Mouse (Mus musculus) lung, postnatal 4 days (tissue): ENCODE data around the gene Aspdh.

Experiments used
- DNase-seq, 2 experiments: peaks; one replicate each; pipeline ENCODE4 v3.0.0; 2021

Gene Aspdh

DNA sequence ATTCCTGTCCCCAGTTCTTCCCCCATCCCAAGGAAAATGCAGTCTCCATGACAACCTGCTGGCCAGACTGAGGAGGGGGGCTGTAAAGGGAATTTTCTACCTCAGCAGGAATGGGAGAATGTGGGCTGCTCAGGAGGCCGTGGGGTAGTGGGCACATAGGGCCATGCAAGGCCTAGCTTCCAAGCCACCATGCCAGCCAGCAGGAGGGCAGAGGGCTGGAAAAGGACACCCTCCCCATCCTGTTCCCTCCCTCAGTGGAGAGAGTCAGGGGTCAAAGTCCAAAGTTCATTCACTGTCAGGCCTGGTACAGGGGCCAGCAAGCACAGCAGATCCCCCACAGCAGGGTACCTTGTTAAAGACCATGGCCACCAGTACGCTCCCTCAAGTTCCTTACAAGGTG lies at the start of gene Aspdh:
Aspdh (plus strand) TSS at position 281 of the 400 bp plus-strand sequence.
- peak in 1 of 2 experiments; percentile 15 for DNase-seq

DNA sequence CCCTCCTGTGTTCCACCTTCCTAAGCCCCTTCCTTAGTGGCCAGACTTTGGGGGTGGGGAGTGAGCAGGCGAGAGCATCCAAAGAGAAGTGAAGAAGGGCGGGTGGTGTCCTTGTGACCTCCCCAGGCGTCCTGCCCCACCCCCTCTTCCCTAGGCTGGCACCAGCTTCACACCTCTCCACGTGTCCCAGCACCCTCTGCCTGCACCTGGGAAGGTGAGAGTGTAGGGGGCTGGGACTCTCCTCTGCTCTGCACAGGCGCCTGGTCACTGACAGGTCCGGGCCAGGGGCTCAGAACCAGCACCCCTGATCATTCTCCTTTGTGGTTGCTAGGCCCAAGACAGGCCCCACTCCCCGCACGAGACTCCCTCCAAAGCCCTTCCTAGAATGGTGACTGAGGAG lies 37.5 kb upstream of the Aspdh start:
- no peak for DNase-seq

DNA sequence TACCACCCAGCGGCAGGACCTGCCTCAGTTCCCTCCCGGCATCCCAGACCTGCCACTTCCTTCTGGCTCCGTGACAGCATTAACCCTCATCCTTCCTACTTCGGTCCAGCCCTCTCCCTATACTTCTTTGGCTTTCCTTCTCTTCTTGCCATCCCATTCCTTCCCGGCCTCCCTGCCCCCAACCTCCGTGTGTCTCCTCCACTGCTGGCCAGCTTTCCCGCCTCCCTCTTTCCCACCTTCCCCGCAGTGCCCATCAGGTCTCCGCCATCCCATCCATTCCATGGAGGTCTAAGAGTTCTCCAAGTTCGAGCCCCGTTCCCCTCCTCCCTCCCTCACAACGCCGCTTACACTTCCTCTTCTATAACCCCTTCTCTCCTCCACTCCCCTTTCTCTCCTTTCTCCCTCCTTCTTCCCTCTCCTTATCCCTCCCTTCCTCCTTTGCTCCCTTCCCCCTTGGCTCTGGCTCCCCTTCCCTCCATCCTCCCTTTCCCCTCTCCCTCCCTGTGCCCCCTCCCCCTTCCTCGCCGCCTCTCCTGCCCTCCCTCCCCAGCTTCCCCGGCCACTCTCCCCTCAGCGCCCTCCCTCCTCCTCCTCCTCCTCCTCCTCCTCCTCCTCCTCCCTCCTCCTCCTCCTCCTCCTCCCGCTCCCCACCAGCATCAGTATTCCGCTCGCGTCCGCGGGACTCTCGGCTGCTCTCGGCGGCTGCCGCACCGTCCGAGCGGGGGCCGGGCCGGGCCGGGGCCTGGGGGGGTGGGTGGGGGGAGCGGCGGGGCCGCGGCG lies 36.8 kb upstream of the Aspdh start:
- no peak for DNase-seq

DNA sequence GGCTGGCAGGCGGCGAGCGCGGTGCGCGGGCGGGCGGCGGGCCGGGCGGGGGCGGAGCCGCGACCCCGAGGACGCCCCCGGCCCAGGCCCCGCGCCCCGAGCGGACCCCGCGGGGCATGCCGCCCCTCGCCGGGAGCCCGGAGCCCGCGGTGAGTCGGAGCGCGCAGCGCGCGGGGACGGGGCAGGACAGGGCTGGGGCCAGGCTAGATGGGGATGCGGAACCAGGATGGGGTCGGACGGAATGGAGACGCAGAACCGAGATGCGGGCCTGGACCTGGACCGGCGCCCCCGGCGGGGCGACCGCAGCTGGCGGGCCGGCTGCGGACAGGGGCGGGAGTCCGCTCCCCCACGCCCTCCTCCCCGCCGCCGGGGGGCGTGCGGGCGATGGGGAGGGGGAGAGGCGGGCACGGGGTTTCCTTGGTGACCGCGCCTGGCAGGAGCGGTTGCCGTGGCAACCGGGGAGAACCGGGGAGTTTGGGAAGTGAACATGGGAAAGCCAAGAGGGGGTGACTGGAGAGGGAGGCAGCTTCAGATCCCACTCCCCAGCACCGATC lies 36.1 kb upstream of the Aspdh start, which contains the start of gene Lrrc4b:
Lrrc4b (plus strand) TSS at position 51 of the 554 bp plus-strand sequence.
- DNase-seq: no peak

DNA sequence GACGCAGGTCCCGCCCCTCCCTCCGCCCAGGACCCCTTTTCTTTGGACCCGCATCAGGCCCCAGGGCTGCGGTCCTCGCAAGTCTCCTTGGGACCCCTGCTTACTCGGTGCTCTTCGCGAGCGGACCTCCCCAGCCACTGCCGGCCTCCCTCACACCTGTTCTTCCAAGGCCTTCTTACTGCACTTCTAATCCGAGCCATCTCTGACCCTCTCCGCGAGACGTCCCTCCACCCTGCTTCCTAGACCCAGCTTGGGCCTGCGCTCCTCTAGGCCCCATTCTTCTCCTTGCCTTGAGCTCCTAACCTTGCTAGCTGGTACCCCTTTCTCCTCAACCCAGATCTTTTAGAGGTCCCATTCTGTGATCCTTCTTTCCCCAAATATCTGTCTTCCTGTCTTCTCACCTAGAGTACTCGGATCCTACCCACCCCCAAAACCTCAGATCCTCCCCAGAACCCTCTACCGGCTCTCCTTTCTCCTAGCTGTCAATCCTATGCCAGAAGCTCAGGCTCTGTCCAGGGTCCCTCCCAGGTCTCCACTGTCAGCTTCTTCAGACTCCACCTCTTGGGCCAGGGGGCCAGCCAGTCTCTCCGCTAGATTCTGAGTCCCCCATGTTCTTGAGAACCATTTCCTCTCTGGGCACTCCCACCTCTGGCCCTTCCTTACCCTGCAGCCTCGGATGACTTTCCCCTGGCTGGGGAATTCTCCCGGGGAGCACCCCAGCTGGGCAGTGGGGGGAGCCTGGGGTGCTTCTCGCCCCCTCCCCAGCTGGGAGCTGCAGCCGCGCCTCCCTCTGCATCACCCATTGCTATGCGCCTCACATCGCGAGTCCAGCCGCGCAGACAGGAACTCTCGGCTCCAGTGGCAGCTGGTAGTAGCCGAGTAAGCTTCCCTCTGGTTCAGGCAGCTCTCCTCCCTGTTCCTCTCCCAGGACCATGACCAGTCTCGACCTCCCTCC lies 35.4 kb upstream of the Aspdh start:
- DNase-seq: no peak

DNA sequence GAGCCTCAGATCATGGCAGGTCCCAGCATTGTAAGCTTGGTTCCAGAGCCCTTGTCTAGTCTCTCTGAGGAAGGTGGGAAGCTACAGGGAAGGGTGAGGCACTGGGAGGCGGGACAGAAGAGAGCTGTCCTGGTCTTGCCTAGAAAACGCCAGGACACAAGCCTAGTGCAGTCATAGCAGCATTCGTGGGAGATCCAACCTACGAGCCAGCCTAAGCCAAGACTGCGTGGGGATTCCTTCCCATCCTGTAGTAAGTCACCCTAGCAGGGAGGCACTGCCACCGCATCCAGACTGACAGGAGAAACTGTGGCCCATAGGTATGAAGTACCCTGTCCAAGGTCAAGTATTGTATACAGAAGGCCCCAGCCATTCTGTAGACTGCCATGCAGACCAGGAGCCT lies 32.6 kb upstream of the Aspdh start:
- no peak for DNase-seq

DNA sequence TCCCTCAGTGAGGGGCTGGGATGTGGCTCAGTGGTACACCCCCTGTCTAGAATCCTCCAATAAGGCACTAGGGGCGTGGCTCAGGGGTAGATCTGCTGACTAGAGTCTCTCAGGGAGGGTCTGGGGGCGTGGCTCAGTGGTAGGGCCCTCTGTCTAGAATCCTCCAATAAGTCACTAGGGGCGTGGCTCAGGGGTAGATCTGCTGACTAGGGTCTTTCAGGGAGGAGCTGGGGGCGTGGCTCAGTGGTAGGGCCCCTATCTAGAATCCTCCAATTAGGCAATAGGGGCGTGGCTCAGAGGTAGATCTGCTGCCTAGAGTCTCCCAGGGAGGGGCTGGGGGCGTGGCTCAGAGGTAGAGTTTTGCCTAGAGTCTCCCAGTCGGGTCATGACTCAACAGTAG lies 31.8 kb upstream of the Aspdh start:
- no peak for DNase-seq

DNA sequence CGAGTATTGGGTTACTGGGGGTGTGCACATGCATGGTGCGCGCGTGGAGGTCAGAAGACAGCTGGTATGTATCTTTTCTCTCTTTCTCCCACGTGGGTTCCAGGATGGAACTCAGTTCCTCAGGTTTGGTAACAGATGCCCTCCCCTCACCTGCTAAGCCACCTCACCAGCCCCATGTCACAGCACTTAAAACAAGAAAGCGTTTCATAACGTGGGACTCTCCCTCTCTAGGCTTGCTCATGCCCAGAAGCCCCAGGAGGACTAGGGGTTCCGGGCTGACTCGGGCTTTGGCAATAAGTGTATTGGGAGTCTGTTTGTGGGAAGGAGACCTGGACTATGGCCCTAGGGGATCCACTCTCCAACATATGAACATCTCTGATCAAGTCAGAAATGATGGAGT lies 31.1 kb upstream of the Aspdh start:
- no peak for DNase-seq

DNA sequence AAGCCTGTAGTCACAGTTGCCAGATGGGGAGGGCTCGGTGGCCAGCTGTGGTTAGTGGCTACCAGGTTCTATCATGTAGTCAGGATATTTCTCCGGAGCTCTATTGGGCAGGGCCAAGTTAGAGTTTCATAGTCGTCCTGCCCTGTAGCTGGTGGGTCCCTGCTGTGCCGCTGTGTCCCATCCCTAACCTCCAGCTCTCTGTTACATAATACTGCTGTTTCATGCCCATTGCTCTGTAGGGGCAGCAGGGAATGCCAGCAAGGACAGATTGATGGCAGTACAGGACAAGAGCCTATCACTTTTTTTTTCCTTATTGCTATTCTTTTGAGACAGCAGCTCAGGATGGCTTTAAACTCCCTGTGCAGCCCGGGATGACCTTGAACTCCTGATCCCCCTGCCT lies 29.4 kb upstream of the Aspdh start:
- DNase-seq: no peak

DNA sequence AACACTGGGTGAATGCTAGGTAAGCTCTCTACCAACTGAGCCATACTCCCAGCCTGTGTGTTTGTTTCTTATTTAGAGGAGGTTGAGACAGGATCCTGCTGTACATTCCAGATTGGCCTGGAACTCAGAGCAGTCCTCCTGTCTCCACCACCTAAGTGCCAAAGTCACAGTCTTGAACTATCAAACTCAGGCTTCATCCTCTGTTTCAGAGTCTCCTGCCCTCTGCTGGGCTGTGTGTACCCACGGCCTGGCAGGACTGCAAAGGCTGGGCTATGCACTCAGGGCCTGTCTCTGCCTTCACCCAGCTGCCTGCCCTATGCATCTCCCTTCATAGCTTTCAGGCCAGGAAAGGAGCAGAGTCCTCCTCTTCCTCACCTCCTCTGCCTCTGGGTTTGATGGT lies 28.9 kb upstream of the Aspdh start:
- DNase-seq: no peak

DNA sequence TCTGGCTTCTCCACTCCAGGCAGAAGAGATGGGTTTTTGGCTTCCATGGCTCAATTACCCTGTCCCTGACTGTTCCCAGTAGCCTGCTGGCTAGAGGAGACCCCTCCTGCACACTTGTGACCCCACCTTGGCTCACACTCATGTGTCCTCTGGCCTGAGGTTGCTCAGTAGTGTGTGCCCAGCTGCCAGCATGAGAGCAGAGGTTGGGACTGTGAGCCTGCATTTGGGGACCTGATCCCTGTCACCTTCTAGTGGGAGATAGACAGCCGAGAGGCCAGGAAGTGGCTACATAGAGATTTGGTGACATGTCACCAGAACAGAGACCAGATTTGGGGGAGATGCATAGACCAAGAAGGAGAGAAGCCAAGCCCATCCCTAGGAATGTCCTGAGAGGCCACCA lies 28.0 kb upstream of the Aspdh start:
- DNase-seq: no peak

DNA sequence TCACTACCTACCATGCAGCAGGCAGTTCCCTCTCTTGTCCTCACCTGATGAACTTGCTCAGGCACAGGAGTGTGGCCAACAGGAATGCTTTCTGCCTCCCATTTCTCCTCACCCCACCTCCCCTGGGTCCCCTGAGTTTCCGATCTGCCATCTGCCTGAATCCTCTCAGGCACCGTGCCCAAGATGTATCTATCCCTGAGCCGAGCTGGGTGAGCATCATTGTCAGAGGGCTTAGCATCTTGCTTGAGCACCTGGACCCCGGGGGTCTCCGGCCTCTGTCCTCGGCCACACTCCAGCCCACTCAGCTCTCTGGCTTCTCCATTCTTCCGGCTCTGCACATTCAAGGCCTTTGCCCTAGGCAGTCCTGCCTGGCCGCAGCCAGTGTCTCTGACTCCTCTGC lies 27.3 kb upstream of the Aspdh start:
- no peak for DNase-seq

DNA sequence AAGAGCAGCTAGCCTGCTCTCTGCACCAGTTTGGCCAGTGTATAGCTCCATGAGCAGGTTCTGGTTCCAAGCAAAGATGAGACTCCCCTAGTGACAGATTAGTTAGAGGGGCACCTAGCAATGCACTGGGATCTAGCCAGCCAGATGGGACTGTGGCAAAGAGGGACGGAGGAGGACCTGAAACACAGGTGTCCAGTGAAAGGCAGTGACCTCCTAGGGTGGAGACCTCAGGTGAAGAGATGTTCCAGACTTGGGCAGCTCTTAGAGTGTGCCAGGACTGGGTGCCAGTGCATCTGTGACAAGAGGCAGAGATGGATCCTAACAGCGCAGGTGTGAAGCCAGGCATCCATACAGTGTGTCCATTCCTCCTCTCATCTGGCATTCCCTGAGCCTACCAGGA lies 25.5 kb upstream of the Aspdh start:
- no peak for DNase-seq

DNA sequence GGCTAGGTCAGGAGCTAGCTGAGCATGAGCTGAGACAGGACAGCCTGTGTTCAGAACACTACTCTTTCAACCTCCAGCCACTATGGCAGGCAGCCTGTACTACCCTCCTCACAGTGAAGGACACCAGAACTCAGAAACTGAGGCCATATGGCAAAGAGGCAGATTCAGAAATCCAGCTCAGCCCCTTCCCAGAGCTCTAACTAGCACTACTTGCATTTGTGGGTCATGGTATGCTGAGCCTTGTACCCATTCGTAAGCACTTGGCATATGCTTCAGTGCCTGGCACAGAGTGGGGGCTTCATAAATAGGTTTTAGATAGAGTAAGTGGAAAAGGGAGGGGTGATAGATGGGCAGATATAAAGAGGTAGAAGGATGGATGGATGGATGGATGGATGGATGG lies 24.7 kb upstream of the Aspdh start:
- DNase-seq: no peak

DNA sequence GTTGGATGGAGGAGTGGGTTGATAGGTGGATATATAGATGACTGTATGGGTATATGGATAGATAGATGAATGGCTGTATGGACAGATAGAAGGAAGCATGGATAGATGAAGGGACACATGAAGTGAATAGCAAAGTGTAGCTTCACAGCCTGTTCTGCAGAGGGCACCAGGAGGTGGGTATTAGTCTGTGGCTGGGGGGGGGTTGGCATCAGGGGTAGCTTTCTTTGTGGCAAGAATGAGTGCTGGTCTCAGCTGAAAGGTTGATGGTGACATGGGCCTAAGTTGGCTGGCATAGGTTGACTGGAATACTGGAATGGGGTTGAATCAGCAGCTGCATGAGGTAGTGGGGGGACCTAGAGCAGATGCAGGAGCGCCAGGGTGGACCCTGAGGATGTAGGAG lies 24.0 kb upstream of the Aspdh start:
- DNase-seq: no peak

DNA sequence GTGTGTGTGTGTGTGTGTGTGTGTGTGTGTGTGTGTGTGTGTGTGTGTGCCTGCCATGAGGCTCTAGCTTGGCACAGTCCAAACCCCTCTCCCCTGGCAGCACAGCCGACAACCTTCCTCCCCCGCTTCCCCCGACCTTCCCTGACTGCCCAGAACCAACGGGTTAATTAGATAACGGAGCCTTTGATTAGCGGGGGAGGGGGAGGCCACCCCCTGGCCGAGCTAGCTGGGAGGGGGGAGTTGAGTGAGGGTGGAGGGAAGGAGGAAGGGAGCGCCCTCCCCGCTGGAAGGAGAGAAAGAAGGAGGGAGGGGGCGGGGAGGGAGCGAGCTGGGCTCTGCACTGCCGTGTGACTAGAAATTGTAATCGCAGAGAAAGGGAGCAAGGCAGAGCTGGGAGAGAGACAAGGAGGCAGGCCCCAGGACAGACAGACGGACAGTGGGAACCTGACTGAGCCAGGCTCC lies 23.5 kb upstream of the Aspdh start:
- DNase-seq: peak in 1 of 2 experiments; percentile 39

DNA sequence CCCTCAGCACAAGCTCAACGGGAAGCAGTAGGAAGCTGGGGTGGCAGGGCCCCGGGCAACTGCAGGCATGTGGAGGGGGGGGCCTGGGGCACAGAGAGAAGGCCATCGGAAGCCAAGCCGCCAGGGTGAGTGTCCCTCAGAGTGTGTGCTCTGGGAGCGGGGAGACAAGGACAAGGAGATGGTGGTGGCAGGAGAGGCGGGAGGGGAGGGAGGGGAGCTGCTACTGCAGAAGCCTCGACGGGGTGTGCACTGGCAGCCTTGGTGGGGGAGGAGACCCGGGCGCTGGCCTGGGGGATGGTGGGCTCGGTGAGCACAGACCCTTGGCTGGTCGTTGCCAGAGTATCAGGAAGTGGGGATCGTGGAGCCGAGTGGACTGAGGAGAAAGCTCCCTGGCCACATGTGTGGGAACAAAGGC lies 22.8 kb upstream of the Aspdh start:
- no peak for DNase-seq

DNA sequence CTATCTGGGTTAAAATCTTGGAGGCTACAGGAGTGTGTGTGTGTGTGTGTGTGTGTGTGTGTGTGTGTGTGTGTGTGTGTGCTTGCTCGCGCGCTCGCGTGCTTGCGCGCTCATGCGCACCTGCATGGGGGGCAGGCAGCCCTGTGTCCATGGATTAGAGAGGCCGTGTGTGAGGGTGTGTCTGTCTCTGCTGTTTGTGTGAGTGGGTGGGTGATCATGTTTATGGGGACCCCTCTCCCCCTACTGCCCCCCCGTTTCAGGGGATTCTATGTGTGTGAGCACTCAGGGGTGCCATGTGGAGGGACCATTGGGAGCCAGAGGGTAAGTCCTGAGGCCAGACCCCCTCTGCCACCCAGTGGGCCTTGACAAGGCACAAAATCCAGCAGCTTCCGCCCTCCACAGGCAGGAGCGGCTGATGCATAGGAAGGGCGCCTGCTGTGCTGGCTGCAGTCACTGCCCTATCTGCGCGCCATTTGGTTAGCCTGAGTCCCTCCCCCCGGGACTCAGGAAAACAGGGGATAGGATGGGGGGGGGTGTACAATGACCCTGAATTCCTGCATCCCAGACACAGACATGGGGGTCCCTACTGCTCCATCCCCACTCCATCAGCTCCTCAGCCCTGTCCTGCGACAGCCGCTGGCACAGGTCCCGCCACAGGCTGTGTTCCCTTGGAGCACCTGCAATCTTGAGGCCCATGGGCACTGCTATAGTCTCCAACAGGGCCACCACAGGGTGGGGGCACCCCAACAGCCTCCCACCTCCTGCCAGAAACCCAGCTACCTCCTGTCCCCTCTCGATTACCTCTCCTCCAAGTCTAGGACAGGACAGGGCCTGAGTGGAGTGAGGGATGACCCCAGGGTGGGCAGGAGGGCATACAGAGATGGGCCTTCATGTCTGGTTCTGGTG lies 21.7 kb upstream of the Aspdh start:
- no peak for DNase-seq

DNA sequence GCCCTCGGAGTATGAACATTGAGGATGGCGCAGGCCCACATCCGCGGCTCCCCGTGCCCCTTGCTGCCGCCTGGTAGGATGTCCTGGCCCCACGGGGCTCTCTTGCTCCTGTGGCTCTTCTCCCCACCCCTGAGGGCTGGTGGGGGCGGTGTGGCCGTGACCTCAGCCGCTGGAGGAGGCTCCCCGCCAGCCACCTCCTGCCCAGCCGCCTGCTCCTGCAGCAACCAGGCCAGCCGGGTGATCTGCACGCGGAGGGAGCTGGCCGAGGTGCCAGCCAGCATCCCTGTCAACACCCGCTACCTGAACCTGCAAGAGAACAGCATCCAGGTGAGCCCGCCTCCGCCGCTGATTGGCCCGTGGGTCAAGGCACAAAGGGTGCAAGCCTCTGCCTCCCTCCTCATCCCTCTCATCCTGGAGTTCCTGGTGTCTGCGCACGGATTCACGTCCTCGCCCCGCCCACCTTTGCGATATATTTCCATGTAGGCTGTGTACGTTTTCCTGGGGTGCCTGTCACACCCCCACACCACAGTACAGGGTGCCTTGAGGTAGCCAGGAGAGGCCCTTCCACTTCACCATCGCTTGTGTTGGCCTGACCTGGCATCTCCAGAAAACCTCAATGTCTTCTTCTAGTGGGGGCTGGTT lies 20.2 kb upstream of the Aspdh start:
- DNase-seq: no peak

DNA sequence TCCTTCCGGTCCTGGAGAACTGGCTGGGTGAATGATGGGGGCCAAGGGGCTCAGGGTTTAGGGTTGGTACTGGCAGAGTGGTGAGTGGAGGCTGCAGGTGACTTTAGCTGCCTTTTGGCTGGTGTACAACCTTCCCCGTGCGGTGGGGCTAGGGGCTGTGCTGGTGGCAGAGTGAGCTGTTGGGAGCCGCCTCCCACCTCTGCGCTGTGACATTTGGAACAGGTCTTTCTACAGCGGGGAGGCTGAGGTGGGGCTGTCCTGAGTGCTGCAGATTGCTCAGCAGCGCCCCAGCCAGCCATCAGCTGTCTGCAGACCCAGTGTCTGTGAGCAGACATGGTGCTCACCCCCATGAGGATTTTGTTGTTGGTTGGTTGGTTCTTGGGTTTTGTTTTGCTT lies 19.7 kb upstream of the Aspdh start:
- no peak for DNase-seq

DNA sequence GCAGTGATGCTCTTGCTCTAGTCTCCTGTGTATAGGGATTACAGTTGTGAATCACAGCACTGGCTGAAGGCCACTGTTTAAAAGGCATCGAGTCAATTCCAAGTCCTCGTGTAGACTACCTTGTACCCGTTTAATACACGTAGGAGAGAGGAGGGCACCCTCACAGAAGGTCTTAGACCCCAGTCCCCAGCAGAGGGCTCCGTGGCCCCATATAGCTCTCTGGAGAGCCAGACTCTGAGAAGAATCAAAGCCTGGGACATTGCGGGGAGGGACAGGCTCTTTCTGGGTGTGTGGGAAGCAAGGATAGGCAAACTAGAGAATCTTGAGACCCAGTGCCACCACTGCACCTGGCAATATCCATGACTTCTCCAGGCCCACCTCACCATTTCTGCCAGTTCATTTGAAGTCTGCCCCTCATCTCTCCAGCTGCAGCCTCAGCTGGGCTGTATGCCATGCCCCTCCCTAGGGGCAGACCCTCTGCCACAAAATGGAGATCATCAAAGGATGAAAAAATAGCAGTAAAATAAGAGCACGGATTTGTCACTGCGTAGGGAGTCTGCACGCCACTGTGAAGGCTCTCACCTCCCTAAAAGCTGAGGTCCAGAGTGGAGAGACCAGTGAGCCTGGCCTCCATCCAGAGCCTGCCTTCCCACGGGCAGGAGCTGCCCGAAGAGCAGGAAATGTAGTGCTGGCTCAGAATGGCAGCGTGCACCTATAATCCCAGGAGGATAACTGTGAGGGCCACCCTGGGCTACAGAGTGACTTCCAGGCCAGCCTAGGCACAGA lies 18.9 kb upstream of the Aspdh start:
- DNase-seq: peak in 1 of 2 experiments; percentile 17
